In genomic region chr1:120795245-120795644, GRCm38 (mm10) we compare ENCODE assay signal across 10 mouse cellular contexts.
A peak's percentile ranks its signal among the peaks of the same experiment; 100 is the strongest.
DNase-seq lines count a peak whose midpoint lies in the region; ATAC-seq and TF ChIP-seq lines count a peak whose summit lies in the region.
"Had no signal": no experiment of that assay in that cellular context is flagged by ENCODE, and none has a peak within 500 bp of the region (broad histone marks: within the 10 kb centered on the region; RNA-seq: fewer than 3 reads in every experiment).

No protein-coding gene starts in this region.

- ATAC-seq in lung, postnatal 0 days: no peak
- no peak for ATAC-seq in liver, embryonic 12.5 days
- ATAC-seq: Patski had no signal

- DNase-seq in heart, postnatal 14 days: peak; percentile 22 to 37
- DNase-seq in heart, adult 8-10 months (ENCODE audit: low spot score): no peak
- DNase-seq in brain, adult 2 months (ENCODE audit: low read depth, low spot score): peak; percentile 41
- DNase-seq in frontal cortex, postnatal 36 days (ENCODE audit: low spot score in 2 of 2): peak; percentile 24 to 31
- no peak for DNase-seq in lung, postnatal 0 days (ENCODE audit: low spot score)
- no peak for DNase-seq in kidney, adult 18-20 months
- no peak for DNase-seq in adrenal gland, adult 8-10 months

- H3K4me1 ChIP-seq in lung, postnatal 0 days (ENCODE audit: insufficient read depth, low read depth, low read length): no peaks in the 10 kb centered on the region
- no peaks in the 10 kb centered on the region for H3K4me1 ChIP-seq in liver, embryonic 12.5 days

- H3K27ac ChIP-seq in lung, postnatal 0 days (ENCODE audit: low read length): no peak overlapping the region
- no peak overlapping the region for H3K27ac ChIP-seq in liver, embryonic 12.5 days
- H3K27ac ChIP-seq: limb, embryonic 12.5 days had no signal

- H3K4me2 ChIP-seq in lung, postnatal 0 days (replicated peaks; ENCODE audit: low read depth, low read length): no peak overlapping the region
- no peak overlapping the region for H3K4me2 ChIP-seq in liver, embryonic 12.5 days
- H3K4me2 ChIP-seq: limb, embryonic 12.5 days had no signal

- no peaks in the 10 kb centered on the region for H3K27me3 ChIP-seq in lung, postnatal 0 days (replicated peaks; ENCODE audit: insufficient read depth, low read length)
- no peaks in the 10 kb centered on the region for H3K27me3 ChIP-seq in liver, embryonic 12.5 days (replicated peaks)
- H3K27me3 ChIP-seq: limb, embryonic 12.5 days had no signal

- TF ChIP-seq CTCF in lung, postnatal 0 days (IDR thresholded peaks at IDR 0.05): peak; percentile 27

- no peaks in the 10 kb centered on the region for H3K9me3 ChIP-seq in lung, postnatal 0 days (ENCODE audit: low read length)
- H3K9me3 ChIP-seq in liver, embryonic 12.5 days (replicated peaks): no peaks in the 10 kb centered on the region
- H3K9me3 ChIP-seq: limb, embryonic 12.5 days had no signal

- 60% methylated on average over 14 of the region's 14 CpGs for WGBS in lung, postnatal 0 days
- WGBS in liver, embryonic 12.5 days (ENCODE audit: insufficient replicate concordance): 61% methylated on average over 14 of the region's 14 CpGs

- H3K9ac ChIP-seq in lung, postnatal 0 days (replicated peaks; ENCODE audit: low read depth): no peak overlapping the region
- no peak overlapping the region for H3K9ac ChIP-seq in liver, embryonic 12.5 days
- H3K9ac ChIP-seq: limb, embryonic 12.5 days had no signal

- TF ChIP-seq EP300 in lung, postnatal 0 days (IDR thresholded peaks at IDR 0.05): no peak

- no peak overlapping the region for H3K4me3 ChIP-seq in lung, postnatal 0 days (ENCODE audit: low read depth, low read length)
- no peak overlapping the region for H3K4me3 ChIP-seq in liver, embryonic 12.5 days
- H3K4me3 ChIP-seq: limb, embryonic 12.5 days had no signal

- H3K36me3 ChIP-seq in lung, postnatal 0 days (ENCODE audit: insufficient read depth, low read length): no peaks in the 10 kb centered on the region
- no peaks in the 10 kb centered on the region for H3K36me3 ChIP-seq in liver, embryonic 12.5 days
- H3K36me3 ChIP-seq: limb, embryonic 12.5 days had no signal

- intact Hi-C loops in heart, postnatal 14 days (cut with DNase I): no loop called here

Comparison
In these comparisons a context has a peak if more than half of its experiments do, and no peak if none do; other contexts are left out.
1. DNase-seq: peak in heart, postnatal 14 days (2 of 2), brain, adult 2 months (single experiment) and frontal cortex, postnatal 36 days (2 of 2); none in heart, adult 8-10 months (single experiment), lung, postnatal 0 days (single experiment), kidney, adult 18-20 months (single experiment) and adrenal gland, adult 8-10 months (single experiment).